Mouse (Mus musculus): ENCODE results near the gene Shisa6.

Shisa6 gene

DNA sequence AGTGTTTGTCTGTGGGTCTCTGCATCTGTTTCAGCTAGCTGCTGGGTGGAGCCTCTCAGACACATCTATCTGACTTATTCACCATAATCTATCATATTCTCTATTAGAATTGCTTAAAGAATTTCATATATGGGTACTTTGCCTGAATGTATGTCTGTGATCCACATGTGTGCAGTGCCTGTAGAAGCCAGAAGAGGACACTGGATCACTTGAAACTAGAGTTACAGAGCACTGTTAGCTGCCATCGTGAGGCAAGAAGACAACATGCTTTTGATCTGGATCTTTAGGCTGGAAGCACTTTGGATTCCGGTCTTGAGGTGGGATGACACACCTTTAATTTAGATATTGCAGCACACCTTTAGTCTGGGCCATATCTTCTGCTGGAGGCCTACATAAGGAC is 289.2 kb downstream of the Shisa6 start:
- DNase-seq (ENCODE audit: low spot score in 2 of 2): no peak

DNA sequence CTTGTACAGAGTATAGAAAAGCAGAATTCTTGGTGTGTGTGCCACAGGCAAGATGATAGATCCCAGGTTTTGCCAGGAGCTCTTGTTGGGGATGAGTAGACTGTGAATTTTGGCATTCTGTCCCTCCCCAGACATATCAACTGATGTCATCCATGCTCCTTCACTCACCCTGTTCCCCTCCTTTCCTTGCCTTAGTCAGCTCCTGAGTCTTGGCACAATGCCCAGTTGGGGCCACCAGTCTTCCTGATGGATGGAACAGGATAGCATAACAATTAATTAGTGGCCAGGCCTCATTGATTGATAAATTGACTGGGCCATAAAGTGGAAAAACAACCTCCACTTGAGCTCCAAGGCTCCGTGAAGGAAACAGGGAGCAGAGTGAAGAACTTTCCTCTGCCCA is 292.9 kb downstream of the Shisa6 start:
- no peak for DNase-seq (ENCODE audit: low spot score in 2 of 2)

DNA sequence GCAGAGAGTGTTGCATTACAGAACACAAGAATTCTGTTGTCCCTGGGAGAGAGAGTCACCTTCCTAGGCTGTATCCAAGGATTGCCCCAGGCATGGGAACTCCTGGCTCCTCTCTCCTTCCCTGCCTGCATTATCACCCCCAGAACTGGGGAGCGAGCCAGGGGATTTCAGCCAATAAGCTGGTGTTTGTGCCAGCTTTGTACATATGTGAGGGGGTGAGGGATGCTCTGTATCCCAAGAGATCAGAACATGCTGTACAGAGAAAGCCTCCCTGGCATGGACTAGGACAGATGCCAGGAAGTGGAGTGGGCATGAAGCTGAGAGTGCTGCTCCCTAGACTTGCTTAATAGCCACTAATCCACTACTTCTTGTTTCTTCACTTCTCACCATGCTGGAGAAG is 303.6 kb downstream of the Shisa6 start:
- peak; percentile 17 to 22 for DNase-seq (ENCODE audit: low spot score in 2 of 2)

DNA sequence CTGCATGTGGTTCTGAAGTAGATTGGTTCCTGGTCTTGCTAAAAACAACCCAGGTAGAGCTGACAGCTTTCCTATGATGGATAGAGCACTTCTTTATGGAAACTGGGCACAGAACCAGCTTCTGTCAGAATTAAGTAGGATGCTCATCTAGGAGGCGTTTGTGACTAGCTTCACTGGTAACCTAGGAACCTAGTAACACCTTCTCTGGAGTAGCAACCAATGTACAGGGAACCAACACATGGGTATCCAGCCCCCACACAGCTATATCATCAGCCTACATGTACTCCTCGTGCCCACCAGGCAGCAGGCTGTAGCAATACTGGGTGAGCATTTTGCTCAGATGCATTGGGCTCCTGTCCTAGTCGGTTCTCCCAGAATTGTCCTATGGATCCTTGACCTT is 307.3 kb downstream of the Shisa6 start:
- DNase-seq (ENCODE audit: low spot score in 2 of 2): peak; percentile 25 to 50

DNA sequence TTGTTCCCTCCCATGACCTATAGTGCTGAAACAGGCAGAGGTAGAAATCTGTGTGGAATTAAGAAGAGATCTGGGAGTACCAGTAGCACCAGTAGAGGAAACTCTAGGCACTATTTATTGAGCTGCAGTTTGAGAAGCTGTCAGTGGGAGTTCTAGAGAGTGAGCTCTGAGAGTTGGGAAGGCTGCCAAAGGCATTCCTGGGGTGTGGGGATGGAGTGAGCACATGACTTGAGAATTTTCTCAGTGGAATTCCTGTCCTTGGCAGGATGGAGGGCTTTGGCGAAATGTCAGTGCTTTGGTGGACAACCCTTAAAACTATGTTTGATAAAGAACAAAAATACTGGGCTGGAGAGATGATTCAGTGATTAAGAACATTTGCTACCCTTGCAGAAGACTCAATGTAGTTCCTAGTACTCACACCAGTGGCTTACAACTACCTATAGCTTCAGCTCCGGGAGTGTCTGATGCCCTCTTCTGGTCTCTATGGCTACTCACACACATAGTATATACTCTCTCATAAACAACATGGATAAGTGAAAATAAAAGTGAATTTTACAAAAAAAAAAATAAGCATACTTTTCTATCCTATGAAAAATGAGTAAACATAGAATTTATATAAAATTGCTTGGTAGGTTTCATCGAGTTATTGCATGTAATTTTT is 337.0 kb downstream of the Shisa6 start:
- peak in 1 of 2 experiments; percentile 13 for DNase-seq (ENCODE audit: low spot score in 2 of 2)

DNA sequence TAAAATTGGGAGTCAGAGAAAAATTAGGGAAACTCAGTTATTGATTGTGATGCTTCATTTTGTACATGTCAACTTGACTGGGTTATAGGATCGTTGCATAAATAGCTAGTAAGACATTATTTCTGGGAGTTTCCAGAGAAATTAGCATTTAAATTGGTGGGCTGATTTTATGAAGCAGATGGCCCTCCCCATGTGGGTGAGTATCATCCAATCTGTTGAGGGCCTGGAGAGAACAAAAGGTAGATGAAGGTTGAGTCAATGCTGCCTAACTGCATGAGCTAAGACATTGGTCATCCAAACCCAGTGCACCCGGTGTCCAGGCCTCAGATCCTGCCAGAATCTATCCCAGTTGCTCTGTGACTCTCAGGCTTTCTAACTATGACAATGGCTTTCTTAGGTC is 337.6 kb downstream of the Shisa6 start:
- no peak for DNase-seq (ENCODE audit: low spot score in 2 of 2)

DNA sequence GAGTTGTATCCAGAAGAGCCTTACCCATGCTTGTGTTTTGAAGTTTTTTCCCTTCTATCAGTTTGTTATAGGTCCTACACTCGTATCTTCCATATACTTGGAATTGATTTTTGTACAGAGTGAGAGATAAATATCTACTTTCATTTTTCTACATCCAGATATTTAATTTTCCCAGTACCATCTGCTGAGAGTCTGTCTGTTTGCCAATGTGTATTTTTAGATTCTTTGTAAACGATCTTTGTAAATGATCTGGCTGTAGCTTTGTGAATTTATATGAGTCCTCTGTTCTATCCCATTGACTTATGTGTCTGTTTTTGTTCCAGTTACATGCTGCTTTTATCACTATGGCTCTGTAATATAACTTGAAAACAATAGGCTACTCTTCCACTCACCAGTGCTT is 348.0 kb downstream of the Shisa6 start:
- no peak for DNase-seq (ENCODE audit: low spot score in 2 of 2)

DNA sequence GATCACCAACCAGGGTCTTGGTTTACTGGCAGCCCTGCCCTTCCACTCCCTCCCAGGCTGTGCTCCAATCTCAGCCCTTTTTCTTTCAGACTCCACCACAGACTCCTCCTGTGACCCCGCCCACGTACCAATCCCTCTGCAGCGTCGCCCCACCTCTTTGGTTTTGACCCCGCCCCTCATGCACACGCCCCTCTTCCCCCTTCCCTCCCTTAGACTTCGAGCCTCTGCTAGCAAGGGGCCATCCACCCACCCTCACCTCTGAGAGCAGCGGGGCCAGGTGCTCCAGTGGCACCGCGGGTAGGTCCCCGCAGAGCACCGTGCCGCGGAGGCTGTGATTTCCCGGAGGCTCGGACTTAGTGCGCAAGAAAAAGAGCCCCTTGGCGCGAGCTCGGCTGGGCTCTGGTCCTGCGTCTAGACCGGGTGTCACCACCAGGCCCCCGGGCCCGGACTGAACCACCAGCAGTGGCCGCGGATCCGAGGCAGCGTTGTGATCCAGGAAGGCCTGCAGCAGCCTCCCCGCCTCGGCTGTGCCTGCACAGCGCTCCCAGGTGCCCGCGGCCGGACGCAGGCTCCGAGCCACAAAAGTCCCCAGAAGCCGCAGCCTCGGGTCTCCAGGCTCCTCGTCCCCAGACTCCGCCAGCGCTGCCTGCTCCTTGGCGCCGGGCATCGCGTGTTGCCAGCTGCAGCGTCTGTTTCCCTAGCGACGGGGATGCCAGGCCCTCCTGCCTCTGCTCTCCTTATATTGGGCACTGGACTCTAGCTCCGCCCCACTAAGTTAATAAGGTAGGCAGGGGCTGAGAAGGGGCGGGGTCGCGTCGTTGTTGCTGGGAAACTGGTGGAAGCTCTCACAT is 357.7 kb downstream of the Shisa6 start, which contains the start of gene Dnah9:
Gene Dnah9, minus strand, starts transcription at position 751 of the 851 bp plus-strand sequence.
- peak; percentile 89 for DNase-seq (ENCODE audit: low spot score in 2 of 2)

DNA sequence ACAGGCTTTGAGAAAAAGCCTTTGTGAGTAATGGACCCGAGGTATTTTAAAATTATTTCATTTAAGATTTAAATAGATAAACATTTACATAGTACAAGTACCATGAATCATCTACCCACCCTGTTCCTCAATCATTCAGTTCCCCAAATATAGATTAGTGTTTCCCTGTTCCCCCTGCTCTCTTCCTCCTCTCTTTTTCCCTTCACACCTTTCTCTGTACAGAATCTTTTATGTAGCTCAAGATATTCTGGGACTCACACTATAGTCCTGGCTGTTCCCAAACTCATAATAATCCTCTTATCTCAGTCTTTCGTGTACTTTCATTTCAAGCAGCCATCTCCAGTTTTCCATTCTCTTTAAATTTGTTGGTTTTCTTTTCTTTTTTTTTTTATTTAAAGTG is 361.7 kb downstream of the Shisa6 start:
- no peak for DNase-seq (ENCODE audit: low spot score in 2 of 2)

All from right cerebral cortex, postnatal 36 days (tissue).